Mouse (Mus musculus): ENCODE data around the gene 1810010H24Rik. TPM values are rescaled to one million over a fixed set of nuclear protein-coding genes. Genes with fewer than 3 reads are reported as not detected.

1810010H24Rik gene
- polyA plus RNA-seq, 2 experiments = 1.9 to 2.6 TPM

DNA sequence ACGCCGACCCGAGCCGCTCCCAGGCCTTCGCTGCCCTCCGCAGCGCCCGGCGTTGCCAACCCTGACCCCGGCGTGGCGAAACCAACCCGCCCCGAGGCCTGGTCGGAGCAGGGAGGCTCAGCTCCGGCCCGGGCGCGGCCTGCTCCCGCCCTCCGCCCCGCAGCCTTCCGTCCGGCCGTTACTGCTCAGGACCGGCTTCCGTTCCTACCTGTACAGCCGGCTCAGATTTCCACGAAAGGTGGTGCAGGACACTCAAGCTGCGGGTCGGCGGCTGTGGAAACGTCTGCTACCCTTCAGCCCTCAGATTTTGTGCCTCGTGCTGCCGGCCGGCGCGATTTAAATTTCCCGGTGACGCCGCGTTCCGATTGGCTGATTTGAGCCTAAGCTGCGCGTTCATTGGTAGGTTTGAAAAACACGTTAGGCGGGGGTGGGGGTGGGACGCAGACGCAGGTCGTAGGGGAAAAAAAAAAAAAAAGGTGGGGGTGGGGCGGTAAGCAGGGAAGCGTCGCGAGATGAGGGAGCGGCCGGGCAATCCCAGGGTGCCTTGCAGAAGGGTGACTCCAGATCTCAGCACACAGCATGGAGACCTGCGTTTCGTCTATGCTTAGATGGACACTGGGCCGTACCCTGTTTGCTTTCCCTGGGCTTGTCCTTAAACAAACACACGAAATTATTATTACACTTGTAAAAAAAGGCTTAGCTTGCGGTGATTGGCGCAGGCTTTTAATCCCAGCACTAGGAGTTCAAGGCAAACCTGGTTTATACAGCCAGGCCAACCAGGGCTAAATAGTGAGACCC lies 26.1 kb upstream of the 1810010H24Rik start, which contains the start of gene Kpna2:
TSS of gene Kpna2 (minus strand) at position 391 of the 798 bp plus-strand sequence.
- peak; percentile 87 for ATAC-seq (ENCODE audit: insufficient read depth)
- under 1% methylated on average over 62 of the region's 62 CpGs for WGBS (ENCODE audit: insufficient replicate concordance)

DNA sequence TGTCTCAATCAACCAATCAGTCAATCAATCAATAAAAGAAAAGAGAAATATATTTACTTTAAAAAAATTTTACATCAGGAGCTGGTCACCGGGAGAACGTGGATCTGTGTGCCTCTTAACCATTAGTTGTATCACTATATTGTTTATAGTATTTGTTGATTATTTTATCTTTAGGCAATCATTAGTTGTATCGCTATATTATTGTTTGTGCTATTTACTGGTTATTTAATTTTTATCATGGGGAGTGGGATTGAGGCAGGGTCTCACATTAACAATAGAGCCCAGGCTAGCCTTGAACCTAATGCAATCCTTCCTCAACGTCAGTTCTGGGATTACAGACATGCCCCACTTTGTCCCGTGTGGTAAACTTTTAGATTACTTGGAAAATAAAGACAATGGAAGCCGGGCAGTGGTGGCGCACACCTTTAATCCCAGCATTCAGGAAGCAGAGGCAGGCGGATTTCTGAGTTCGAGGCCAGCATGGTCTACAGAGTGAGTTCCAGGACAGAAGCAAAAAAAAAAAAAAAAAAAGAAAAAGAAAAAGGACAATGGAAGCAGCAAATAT lies 25.4 kb upstream of the 1810010H24Rik start:
- Histone ChIP-seq H3K27ac (peak overlapping the region; percentile 75), H3K36me3 (replicated peaks; ENCODE audit: control insufficient read depth, insufficient read depth, low read depth) (peaks cover 34% of the 10 kb centered on the region), H3K9me3 (ENCODE audit: control insufficient read depth, low read length) (no peaks in the 10 kb centered on the region), H3K9ac (replicated peaks) (peak overlapping the region; percentile 75), H3K4me3 (ENCODE audit: insufficient read depth in 1 of 2, low read depth in 2 of 2, low read length in 2 of 2) (peak overlapping the region; percentile 57 to 62), H3K4me2 (ENCODE audit: low read depth) (peak overlapping the region; percentile 94), H3K4me1 (replicated peaks; ENCODE audit: control insufficient read depth in 2 of 2, insufficient read depth in 2 of 2, low read length in 1 of 2) (peaks cover 21 to 23% of the 10 kb centered on the region in 2 experiments), H3K27me3 (ENCODE audit: control insufficient read depth, insufficient read depth, low read length) (no peaks in the 10 kb centered on the region)
- no peak for ATAC-seq (ENCODE audit: insufficient read depth)
- DNase-seq (ENCODE audit: low read depth in 3 of 3, low spot score in 3 of 3) = no peak
- TF ChIP-seq CTCF (IDR thresholded peaks at IDR 0.05; ENCODE audit: low read depth) (no peak), EP300 (IDR thresholded peaks at IDR 0.05; ENCODE audit: low read depth) (no peak)
- WGBS (ENCODE audit: insufficient replicate concordance) = 76% methylated on average over 9 of the region's 9 CpGs

More for the DNA sequence above, 26.1 kb upstream of the 1810010H24Rik start, which contains the start of gene Kpna2:
- Histone ChIP-seq H3K36me3 (replicated peaks; ENCODE audit: control insufficient read depth, insufficient read depth, low read depth) (peaks cover 41% of the 10 kb centered on the region), H3K9ac (replicated peaks) (peak within 1 kb of the TSS; percentile 98), H3K4me1 (replicated peaks; ENCODE audit: control insufficient read depth in 2 of 2, insufficient read depth in 2 of 2, low read length in 1 of 2) (peaks cover 28 to 29% of the 10 kb centered on the region in 2 experiments), H3K4me3 (ENCODE audit: insufficient read depth in 1 of 2, low read depth in 2 of 2, low read length in 2 of 2) (peak within 1 kb of the TSS; percentile 99 to 100), H3K27me3 (ENCODE audit: control insufficient read depth, insufficient read depth, low read length) (no peaks in the 10 kb centered on the region), H3K4me2 (ENCODE audit: low read depth) (peak within 1 kb of the TSS; percentile 94), H3K27ac (peak within 1 kb of the TSS; percentile 78), H3K9me3 (ENCODE audit: control insufficient read depth, low read length) (no peaks in the 10 kb centered on the region)
- peak; percentile 90 to 92 (median 91) for DNase-seq (ENCODE audit: low read depth in 3 of 3, low spot score in 3 of 3)
- TF ChIP-seq EP300 (IDR thresholded peaks at IDR 0.05; ENCODE audit: low read depth) (peak; percentile 62; the same call in 1 of the 2 replicates), CTCF (IDR thresholded peaks at IDR 0.05; ENCODE audit: low read depth) (no peak)

DNA sequence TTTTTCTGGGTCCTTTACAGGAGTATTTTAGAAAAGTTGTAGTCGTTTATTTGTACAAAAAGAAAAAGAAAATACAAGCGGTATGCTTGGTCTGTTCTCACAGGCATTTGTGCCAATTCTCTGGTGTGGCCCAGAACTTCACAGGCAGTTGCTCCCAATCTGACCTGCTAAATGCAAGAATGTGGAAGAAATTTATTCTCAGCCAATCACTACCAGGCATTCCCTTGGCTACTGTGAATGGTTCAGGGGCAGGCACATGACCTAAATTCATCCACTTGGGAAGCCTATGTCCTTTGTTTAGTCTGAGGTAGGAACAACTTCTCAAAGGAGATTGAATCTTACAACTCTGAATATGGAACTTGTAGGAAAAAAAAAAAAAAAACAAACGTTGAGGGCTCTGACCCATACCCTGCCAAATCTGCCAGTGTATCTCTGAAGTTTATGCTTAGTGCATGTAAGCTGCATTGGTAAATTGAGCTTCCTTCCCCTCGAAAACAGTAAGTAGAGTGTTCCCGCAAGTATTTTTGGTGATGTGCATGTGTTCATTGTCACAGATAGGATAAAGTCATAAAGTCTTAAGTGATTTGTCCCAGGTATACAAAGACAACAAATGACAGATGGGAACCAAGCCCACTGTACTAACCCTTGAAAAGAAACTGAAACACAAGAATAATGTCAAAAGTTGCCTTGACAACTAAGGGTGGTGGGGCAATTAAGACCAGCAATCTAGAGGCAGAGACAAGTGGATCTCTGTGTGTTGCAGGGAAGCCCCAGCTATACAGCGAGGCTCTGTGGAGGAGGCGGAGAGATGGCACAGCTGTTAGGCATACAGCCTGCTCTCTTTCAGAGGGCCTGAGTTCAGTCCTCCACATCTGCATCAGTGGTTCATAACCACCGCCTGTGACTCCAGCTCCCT lies 23.5 kb upstream of the 1810010H24Rik start:
- no peak overlapping the region for H3K4me2 ChIP-seq (ENCODE audit: low read depth)
- no peaks in the 10 kb centered on the region for H3K27me3 ChIP-seq (ENCODE audit: control insufficient read depth, insufficient read depth, low read length)
- H3K36me3 ChIP-seq (replicated peaks; ENCODE audit: control insufficient read depth, insufficient read depth, low read depth) = peaks cover 14% of the 10 kb centered on the region
- H3K9ac ChIP-seq (replicated peaks) = no peak overlapping the region
- no peak overlapping the region for H3K27ac ChIP-seq
- H3K4me1 ChIP-seq (replicated peaks; ENCODE audit: control insufficient read depth in 2 of 2, insufficient read depth in 2 of 2, low read length in 1 of 2) = peaks cover 8% of the 10 kb centered on the region in 2 experiments
- WGBS (ENCODE audit: insufficient replicate concordance) = 58% methylated on average over 7 of the region's 8 CpGs
- no peak for TF ChIP-seq EP300 (IDR thresholded peaks at IDR 0.05; ENCODE audit: low read depth)
- no peak for TF ChIP-seq CTCF (IDR thresholded peaks at IDR 0.05; ENCODE audit: low read depth)
- no peaks in the 10 kb centered on the region for H3K9me3 ChIP-seq (ENCODE audit: control insufficient read depth, low read length)
- H3K4me3 ChIP-seq (ENCODE audit: insufficient read depth in 1 of 2, low read depth in 2 of 2, low read length in 2 of 2) = no peak overlapping the region
- no peak for ATAC-seq (ENCODE audit: insufficient read depth)
- DNase-seq (ENCODE audit: low read depth in 3 of 3, low spot score in 3 of 3) = no peak

DNA sequence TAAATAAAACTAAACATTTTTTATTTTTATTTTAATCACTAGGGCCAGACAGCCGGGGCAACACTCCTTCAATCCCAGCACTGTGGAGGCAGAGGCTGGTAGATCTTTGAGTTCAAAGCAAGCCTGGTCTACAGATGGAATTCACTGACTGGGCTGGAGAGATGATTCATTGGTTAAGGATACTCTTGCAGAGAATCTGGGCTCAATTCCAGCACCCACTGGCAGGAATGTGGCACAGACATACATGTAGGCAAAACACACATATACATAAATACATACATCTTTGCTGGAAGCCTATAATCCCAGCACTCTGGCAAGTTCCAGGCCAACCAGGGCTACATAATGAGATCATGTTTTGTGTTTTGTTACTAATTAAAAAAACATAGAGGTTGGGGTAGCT lies 19.9 kb upstream of the 1810010H24Rik start:
- Histone ChIP-seq H3K4me3 (ENCODE audit: insufficient read depth in 1 of 2, low read depth in 2 of 2, low read length in 2 of 2) (no peak overlapping the region), H3K9me3 (ENCODE audit: control insufficient read depth, low read length) (no peaks in the 10 kb centered on the region), H3K4me1 (replicated peaks; ENCODE audit: control insufficient read depth in 2 of 2, insufficient read depth in 2 of 2, low read length in 1 of 2) (no peaks in the 10 kb centered on the region), H3K36me3 (replicated peaks; ENCODE audit: control insufficient read depth, insufficient read depth, low read depth) (no peaks in the 10 kb centered on the region), H3K27me3 (ENCODE audit: control insufficient read depth, insufficient read depth, low read length) (no peaks in the 10 kb centered on the region), H3K4me2 (ENCODE audit: low read depth) (no peak overlapping the region), H3K27ac (no peak overlapping the region), H3K9ac (replicated peaks) (no peak overlapping the region)
- DNase-seq (ENCODE audit: low read depth in 3 of 3, low spot score in 3 of 3) (no peak), ATAC-seq (ENCODE audit: insufficient read depth) (no peak)
- TF ChIP-seq EP300 (IDR thresholded peaks at IDR 0.05; ENCODE audit: low read depth) = no peak
- TF ChIP-seq CTCF (IDR thresholded peaks at IDR 0.05; ENCODE audit: low read depth) = no peak
- 76% methylated on average over 1 of the region's 1 CpGs for WGBS (ENCODE audit: insufficient replicate concordance)

Measured in liver, embryonic 14.5 days (tissue).